Mouse (Mus musculus): ENCODE results near the gene Car9. TPM values are rescaled to one million over a fixed set of nuclear protein-coding genes. Genes with fewer than 3 reads are reported as not detected.

The Car9 gene
- polyA plus RNA-seq, 1 experiment, result 10.7 TPM

DNA sequence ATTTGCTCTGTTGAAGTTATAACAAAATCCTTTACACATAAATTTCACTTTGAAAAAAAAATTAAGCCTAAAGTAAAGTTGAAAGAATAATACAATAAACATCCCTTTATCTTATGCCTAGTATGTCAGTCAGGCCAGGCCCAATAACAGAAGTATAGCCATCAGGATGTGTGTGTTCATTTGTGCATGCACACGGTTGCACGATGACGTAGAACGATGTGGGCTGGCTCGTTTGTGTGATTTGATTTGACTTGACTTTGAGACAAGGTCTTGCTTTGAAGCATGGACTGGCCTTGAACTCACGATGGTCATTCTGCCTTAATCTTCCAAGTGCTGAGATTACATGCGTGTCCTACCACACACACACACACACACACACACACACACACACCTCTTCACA lies 39.9 kb upstream of the Car9 start:
- H3K36me3 ChIP-seq (ENCODE audit: control insufficient read depth, insufficient read depth), result no peaks in the 10 kb centered on the region
- no peaks in the 10 kb centered on the region for H3K27me3 ChIP-seq (ENCODE audit: control insufficient read depth, insufficient read depth, insufficient read length)
- TF ChIP-seq MAX (IDR thresholded peaks at IDR 0.05; ENCODE audit: low read depth), result no peak
- TF ChIP-seq SRF (IDR thresholded peaks at IDR 0.05; ENCODE audit: control insufficient read depth, insufficient read length, low read depth), result no peak
- no peak for TF ChIP-seq TCF12 (IDR thresholded peaks at IDR 0.05; ENCODE audit: insufficient read depth, poor library complexity, severe bottlenecking)
- TF ChIP-seq USF1 (IDR thresholded peaks at IDR 0.05; ENCODE audit: low read depth), result no peak
- no peak for TF ChIP-seq MYOG (IDR thresholded peaks at IDR 0.05; ENCODE audit: control insufficient read depth in 1 of 3, insufficient read depth in 1 of 3, insufficient read length in 2 of 3, low read depth in 2 of 3)
- TF ChIP-seq MYOD1 (IDR thresholded peaks at IDR 0.05; ENCODE audit: control insufficient read depth in 1 of 3, insufficient read length in 2 of 3, low read depth in 2 of 3), result no peak
- no peak for TF ChIP-seq POLR2A (IDR thresholded peaks at IDR 0.05; ENCODE audit: insufficient read length, low read depth)
- TF ChIP-seq E2F4 (IDR thresholded peaks at IDR 0.05; ENCODE audit: insufficient read depth), result no peak
- no peak for TF ChIP-seq CEBPB (IDR thresholded peaks at IDR 0.05; ENCODE audit: insufficient read depth, poor library complexity, severe bottlenecking)
- TF ChIP-seq REST (IDR thresholded peaks at IDR 0.05; ENCODE audit: insufficient read depth, insufficient read length), result no peak
- TF ChIP-seq TCF3 (IDR thresholded peaks at IDR 0.05; ENCODE audit: insufficient read length, low read depth), result no peak
- no peak for TF ChIP-seq POLR2AphosphoS2 (IDR thresholded peaks at IDR 0.05; ENCODE audit: insufficient read length, low read depth)
- no peaks in the 10 kb centered on the region for H3K79me2 ChIP-seq (ENCODE audit: control insufficient read depth, insufficient read depth)
- H3K4me3 ChIP-seq, result no peak overlapping the region
- no peak overlapping the region for H3K4me2 ChIP-seq (ENCODE audit: low read depth)
- H3ac ChIP-seq (ENCODE audit: control insufficient read depth, insufficient read length), result no peak overlapping the region

DNA sequence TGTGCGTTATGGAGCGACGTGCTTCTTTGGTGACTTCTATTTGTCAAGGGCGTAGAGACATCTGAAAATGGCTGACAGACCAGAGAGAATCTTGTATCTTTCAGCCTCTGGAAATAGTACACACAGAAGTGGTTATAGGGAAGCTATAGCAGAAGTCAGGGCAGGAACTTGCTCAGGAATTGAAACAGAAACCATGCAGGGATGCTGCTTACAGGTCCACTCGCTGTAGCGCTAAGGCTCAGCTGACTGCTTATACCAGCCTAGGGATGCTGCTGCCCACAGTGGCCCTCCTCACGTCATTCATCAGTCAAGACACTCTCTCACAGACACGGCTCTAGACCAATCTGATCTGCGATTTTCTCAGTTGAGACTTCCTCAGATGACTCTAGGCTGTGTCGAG lies 36.5 kb upstream of the Car9 start:
- no peak overlapping the region for H3K4me2 ChIP-seq (ENCODE audit: low read depth)
- no peaks in the 10 kb centered on the region for H3K36me3 ChIP-seq (ENCODE audit: control insufficient read depth, insufficient read depth)
- H3K27me3 ChIP-seq (ENCODE audit: control insufficient read depth, insufficient read depth, insufficient read length), result no peaks in the 10 kb centered on the region
- no peak overlapping the region for H3ac ChIP-seq (ENCODE audit: control insufficient read depth, insufficient read length)
- H3K79me2 ChIP-seq (ENCODE audit: control insufficient read depth, insufficient read depth), result no peaks in the 10 kb centered on the region
- TF ChIP-seq MYOD1 (IDR thresholded peaks at IDR 0.05; ENCODE audit: control insufficient read depth in 1 of 3, insufficient read length in 2 of 3, low read depth in 2 of 3), result no peak
- no peak for TF ChIP-seq POLR2A (IDR thresholded peaks at IDR 0.05; ENCODE audit: insufficient read length, low read depth)
- no peak for TF ChIP-seq TCF3 (IDR thresholded peaks at IDR 0.05; ENCODE audit: insufficient read length, low read depth)
- TF ChIP-seq SRF (IDR thresholded peaks at IDR 0.05; ENCODE audit: control insufficient read depth, insufficient read length, low read depth), result no peak
- TF ChIP-seq REST (IDR thresholded peaks at IDR 0.05; ENCODE audit: insufficient read depth, insufficient read length), result no peak
- no peak for TF ChIP-seq POLR2AphosphoS2 (IDR thresholded peaks at IDR 0.05; ENCODE audit: insufficient read length, low read depth)
- no peak for TF ChIP-seq CEBPB (IDR thresholded peaks at IDR 0.05; ENCODE audit: insufficient read depth, poor library complexity, severe bottlenecking)
- TF ChIP-seq USF1 (IDR thresholded peaks at IDR 0.05; ENCODE audit: low read depth), result no peak
- no peak for TF ChIP-seq E2F4 (IDR thresholded peaks at IDR 0.05; ENCODE audit: insufficient read depth)
- no peak for TF ChIP-seq TCF12 (IDR thresholded peaks at IDR 0.05; ENCODE audit: insufficient read depth, poor library complexity, severe bottlenecking)
- TF ChIP-seq MYOG (IDR thresholded peaks at IDR 0.05; ENCODE audit: control insufficient read depth in 1 of 3, insufficient read depth in 1 of 3, insufficient read length in 2 of 3, low read depth in 2 of 3), result no peak
- TF ChIP-seq MAX (IDR thresholded peaks at IDR 0.05; ENCODE audit: low read depth), result no peak
- no peak overlapping the region for H3K4me3 ChIP-seq

- Histone ChIP-seq H3ac (ENCODE audit: control insufficient read depth, insufficient read length) (no peak overlapping the region), H3K4me3 (no peak overlapping the region), H3K27me3 (ENCODE audit: control insufficient read depth, insufficient read depth, insufficient read length) (no peaks in the 10 kb centered on the region), H3K4me2 (ENCODE audit: low read depth) (no peak overlapping the region), H3K79me2 (ENCODE audit: control insufficient read depth, insufficient read depth) (no peaks in the 10 kb centered on the region), H3K36me3 (ENCODE audit: control insufficient read depth, insufficient read depth) (no peaks in the 10 kb centered on the region)
- TF ChIP-seq E2F4 (IDR thresholded peaks at IDR 0.05; ENCODE audit: insufficient read depth) (no peak), MYOD1 (IDR thresholded peaks at IDR 0.05; ENCODE audit: control insufficient read depth in 1 of 3, insufficient read length in 2 of 3, low read depth in 2 of 3) (no peak), USF1 (IDR thresholded peaks at IDR 0.05; ENCODE audit: low read depth) (no peak), MYOG (IDR thresholded peaks at IDR 0.05; ENCODE audit: control insufficient read depth in 1 of 3, insufficient read depth in 1 of 3, insufficient read length in 2 of 3, low read depth in 2 of 3) (no peak), TCF12 (IDR thresholded peaks at IDR 0.05; ENCODE audit: insufficient read depth, poor library complexity, severe bottlenecking) (no peak), REST (IDR thresholded peaks at IDR 0.05; ENCODE audit: insufficient read depth, insufficient read length) (no peak), MAX (IDR thresholded peaks at IDR 0.05; ENCODE audit: low read depth) (no peak), SRF (IDR thresholded peaks at IDR 0.05; ENCODE audit: control insufficient read depth, insufficient read length, low read depth) (no peak), POLR2AphosphoS2 (IDR thresholded peaks at IDR 0.05; ENCODE audit: insufficient read length, low read depth) (no peak)
Measured at GRCm38 (mm10) chr4:43473636-43474035, 33.1 kb upstream of the Car9 start.

GRCm38 (mm10) chr4:43476604-43477003 lies 30.2 kb upstream of the Car9 start:
- Histone ChIP-seq H3K4me3 (no peak overlapping the region), H3K79me2 (ENCODE audit: control insufficient read depth, insufficient read depth) (no peaks in the 10 kb centered on the region), H3K27me3 (ENCODE audit: control insufficient read depth, insufficient read depth, insufficient read length) (no peaks in the 10 kb centered on the region), H3K4me2 (ENCODE audit: low read depth) (no peak overlapping the region), H3K36me3 (ENCODE audit: control insufficient read depth, insufficient read depth) (no peaks in the 10 kb centered on the region), H3ac (ENCODE audit: control insufficient read depth, insufficient read length) (no peak overlapping the region)
- no peak for TF ChIP-seq TCF12 (IDR thresholded peaks at IDR 0.05; ENCODE audit: insufficient read depth, poor library complexity, severe bottlenecking)
- TF ChIP-seq E2F4 (IDR thresholded peaks at IDR 0.05; ENCODE audit: insufficient read depth), result no peak
- TF ChIP-seq CEBPB (IDR thresholded peaks at IDR 0.05; ENCODE audit: insufficient read depth, poor library complexity, severe bottlenecking), result no peak
- TF ChIP-seq POLR2A (IDR thresholded peaks at IDR 0.05; ENCODE audit: insufficient read length, low read depth), result no peak
- no peak for TF ChIP-seq REST (IDR thresholded peaks at IDR 0.05; ENCODE audit: insufficient read depth, insufficient read length)
- TF ChIP-seq MYOD1 (IDR thresholded peaks at IDR 0.05; ENCODE audit: control insufficient read depth in 1 of 3, insufficient read length in 2 of 3, low read depth in 2 of 3), result no peak
- TF ChIP-seq POLR2AphosphoS2 (IDR thresholded peaks at IDR 0.05; ENCODE audit: insufficient read length, low read depth), result no peak
- no peak for TF ChIP-seq TCF3 (IDR thresholded peaks at IDR 0.05; ENCODE audit: insufficient read length, low read depth)
- no peak for TF ChIP-seq SRF (IDR thresholded peaks at IDR 0.05; ENCODE audit: control insufficient read depth, insufficient read length, low read depth)
- TF ChIP-seq USF1 (IDR thresholded peaks at IDR 0.05; ENCODE audit: low read depth), result no peak
- TF ChIP-seq MYOG (IDR thresholded peaks at IDR 0.05; ENCODE audit: control insufficient read depth in 1 of 3, insufficient read depth in 1 of 3, insufficient read length in 2 of 3, low read depth in 2 of 3), result no peak
- no peak for TF ChIP-seq MAX (IDR thresholded peaks at IDR 0.05; ENCODE audit: low read depth)

Data from myocyte (in vitro differentiated cells).